Mouse (Mus musculus) left cerebral cortex, adult 11 months (tissue): ENCODE data around the gene Fkbp2.

Experiments used
- DNase-seq: peaks from one replicate; pipeline ENCODE4 v3.0.0; 2022; ENCODE audit warnings: low spot score

The Fkbp2 gene

GRCm38 (mm10) chr19:6971644-6972043, 8.7 kb downstream of the Fkbp2 start:
- DNase-seq, result no peak

- DNase-seq, result no peak
These were observed 9.7 kb downstream of the Fkbp2 start for GRCm38 (mm10) chr19:6970460-6971085.

GRCm38 (mm10) chr19:6969665-6970381, 10.5 kb downstream of the Fkbp2 start:
- no peak for DNase-seq

GRCm38 (mm10) chr19:6969291-6969664, 11.0 kb downstream of the Fkbp2 start:
- DNase-seq, result no peak

- DNase-seq, result no peak
These were observed 11.6 kb downstream of the Fkbp2 start for GRCm38 (mm10) chr19:6968491-6969271.

- no peak for DNase-seq
These were observed 23.8 kb downstream of the Fkbp2 start for GRCm38 (mm10) chr19:6956461-6956860.

GRCm38 (mm10) chr19:6955424-6955823, 24.9 kb downstream of the Fkbp2 start:
- DNase-seq, result no peak

GRCm38 (mm10) chr19:6954046-6954445, 26.3 kb downstream of the Fkbp2 start:
- no peak for DNase-seq

GRCm38 (mm10) chr19:6952712-6953037, 27.6 kb downstream of the Fkbp2 start:
- DNase-seq, result no peak

GRCm38 (mm10) chr19:6951994-6952711, 28.1 kb downstream of the Fkbp2 start:
- no peak for DNase-seq

GRCm38 (mm10) chr19:6951381-6951968, 28.8 kb downstream of the Fkbp2 start:
- peak; percentile 89 for DNase-seq

GRCm38 (mm10) chr19:6950613-6951153, 29.6 kb downstream of the Fkbp2 start:
- no peak for DNase-seq

GRCm38 (mm10) chr19:6949951-6950350, 30.4 kb downstream of the Fkbp2 start:
- DNase-seq, result no peak

- no peak for DNase-seq
These were observed 30.8 kb downstream of the Fkbp2 start for GRCm38 (mm10) chr19:6949532-6949931.

GRCm38 (mm10) chr19:6948186-6948585, 32.1 kb downstream of the Fkbp2 start:
- DNase-seq, result no peak

GRCm38 (mm10) chr19:6947742-6948141, 32.6 kb downstream of the Fkbp2 start:
- no peak for DNase-seq

GRCm38 (mm10) chr19:6943709-6944108, 36.6 kb downstream of the Fkbp2 start:
- DNase-seq, result no peak

GRCm38 (mm10) chr19:6942764-6943163, 37.5 kb downstream of the Fkbp2 start:
- DNase-seq, result no peak

GRCm38 (mm10) chr19:6942249-6942691, 38.0 kb downstream of the Fkbp2 start, which contains the start of gene Gpr137:
Gpr137 (minus strand) TSS chr19:6942480.
- DNase-seq, result peak; percentile 92

- peak; percentile 85 for DNase-seq
These were observed 38.7 kb downstream of the Fkbp2 start, which contains the start of gene Bad for GRCm38 (mm10) chr19:6941372-6942248. Bad (plus strand) TSS chr19:6941861.
